Mouse (Mus musculus) R1 (cell line): ENCODE measurements around the gene Grm3.

Experiments
- DNase-seq: peaks from one replicate; pipeline ENCODE4 v3.0.0-alpha.2; 2018; ENCODE audit warnings: low read depth, low spot score

Gene Grm3

DNA sequence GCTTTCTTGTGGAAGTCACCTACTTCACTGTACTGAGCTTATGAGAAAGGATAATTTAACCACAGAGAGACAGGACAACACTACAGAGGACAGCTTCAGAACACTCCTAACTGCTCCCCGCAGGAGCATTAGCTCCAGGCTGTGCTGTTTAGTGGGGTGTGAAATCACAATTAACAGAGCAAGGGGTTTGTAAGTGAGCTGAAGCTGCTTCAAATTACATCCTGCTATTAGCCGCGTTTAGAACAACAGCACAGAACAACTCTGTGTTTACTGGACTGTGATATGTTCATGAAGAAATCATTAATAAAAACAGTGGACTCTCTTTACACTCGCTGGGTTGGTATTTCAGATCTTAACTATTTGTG is 101.9 kb downstream of the Grm3 start:
- DNase-seq = no peak

DNA sequence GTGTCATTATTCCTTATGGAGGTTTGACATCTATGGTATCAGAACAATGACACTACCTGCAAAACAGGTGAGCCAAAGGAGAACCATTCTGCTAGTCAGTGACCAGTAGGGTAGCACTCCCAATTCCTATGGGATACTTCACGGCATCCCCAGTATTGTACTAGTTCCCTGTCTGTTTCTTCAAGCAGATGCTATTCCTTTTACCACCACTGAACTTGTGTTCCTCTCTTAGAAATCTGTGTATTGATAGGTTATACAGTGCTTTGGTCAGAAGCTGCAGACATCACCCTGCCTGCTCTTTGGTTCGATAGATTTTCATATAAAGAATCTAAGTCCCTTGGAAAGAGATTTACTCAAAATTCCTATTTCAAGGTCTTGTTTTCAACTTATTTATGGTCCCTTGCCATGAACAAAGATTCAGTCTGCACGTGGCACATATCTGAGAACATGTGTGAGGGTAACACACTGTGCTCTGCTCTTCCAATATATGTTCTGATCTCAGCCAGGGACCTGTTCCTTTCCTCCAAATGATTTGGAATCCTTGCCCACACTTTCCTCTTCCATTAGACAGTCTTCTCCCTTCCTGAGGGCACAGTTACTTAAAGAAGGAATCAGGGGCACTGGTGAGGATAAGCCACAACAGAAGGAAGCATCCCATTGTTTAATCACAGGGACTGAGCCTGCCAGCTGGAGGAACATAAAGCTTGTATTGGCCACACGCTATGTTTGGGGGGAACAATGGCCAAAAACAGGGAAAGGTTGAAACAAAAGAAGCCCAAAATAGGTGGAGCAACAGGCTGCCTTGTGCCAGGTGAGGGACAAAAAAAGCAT is 102.5 kb downstream of the Grm3 start:
- no peak for DNase-seq

DNA sequence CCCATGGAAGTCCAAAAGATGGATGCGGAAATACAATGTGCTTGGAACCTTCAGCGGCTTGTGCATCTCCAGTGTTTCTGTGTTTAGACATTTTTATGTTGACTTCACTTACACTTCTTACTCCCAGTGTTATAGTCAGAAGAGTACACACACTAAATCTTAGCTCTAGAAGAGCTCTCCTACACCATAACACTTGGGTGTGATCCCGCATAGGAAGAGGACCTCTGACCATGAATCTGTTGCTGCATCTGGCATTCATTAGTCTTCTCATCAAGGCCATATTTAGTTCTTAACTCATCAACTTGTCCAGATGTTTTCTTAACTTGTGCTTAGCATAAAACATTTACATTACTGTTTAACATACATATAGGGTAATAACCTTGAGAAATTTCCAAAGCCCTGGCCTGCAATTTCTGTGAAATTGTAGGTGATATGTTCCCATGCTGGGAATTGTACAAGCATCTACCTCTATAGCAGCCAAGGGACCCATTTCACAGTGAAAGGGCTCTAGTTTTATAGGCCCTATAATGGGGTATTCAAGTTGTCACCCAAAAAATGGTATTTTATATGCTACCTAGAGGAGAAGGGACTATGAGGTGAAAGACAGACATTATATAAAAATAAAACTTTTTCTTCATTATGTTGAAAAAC is 103.4 kb downstream of the Grm3 start:
- DNase-seq = no peak

DNA sequence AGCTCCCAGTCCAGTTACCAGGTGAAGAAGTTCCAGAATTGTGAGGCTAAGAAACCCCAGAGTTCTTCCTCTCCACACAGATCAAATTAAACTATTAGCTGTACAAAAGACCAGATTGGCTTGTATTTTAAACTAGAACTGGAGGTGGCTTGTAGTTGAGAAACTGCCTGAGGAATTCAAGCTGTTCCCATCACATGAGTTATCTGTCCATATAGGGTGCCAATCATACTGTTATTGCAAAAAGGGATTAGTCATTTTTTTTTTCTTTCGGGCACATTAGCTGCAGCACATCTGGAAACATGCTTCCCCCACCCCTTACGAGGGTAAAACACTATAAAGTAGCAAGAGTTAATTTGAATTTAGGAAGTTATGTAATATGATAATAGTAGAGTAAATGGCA is 145.9 kb downstream of the Grm3 start:
- no peak for DNase-seq

DNA sequence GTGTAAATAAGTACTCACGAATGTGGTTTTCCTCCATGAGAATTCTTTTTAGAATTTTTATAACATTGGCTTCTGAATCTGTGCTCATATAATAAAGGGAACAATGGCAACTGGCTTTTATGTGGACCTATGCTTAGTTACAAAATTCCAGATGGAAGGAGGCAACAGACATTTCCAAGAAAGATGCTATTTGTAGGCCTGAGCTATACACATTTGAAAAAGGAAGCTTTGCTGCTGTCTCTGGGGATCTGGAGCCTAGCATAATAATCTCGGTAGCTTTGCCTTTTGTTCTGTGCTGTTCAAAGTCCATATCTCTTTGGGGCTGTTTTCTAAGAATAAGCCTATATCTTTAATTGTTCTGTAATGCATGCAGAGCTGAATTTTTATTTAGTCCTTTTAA is 146.4 kb downstream of the Grm3 start:
- DNase-seq = no peak

DNA sequence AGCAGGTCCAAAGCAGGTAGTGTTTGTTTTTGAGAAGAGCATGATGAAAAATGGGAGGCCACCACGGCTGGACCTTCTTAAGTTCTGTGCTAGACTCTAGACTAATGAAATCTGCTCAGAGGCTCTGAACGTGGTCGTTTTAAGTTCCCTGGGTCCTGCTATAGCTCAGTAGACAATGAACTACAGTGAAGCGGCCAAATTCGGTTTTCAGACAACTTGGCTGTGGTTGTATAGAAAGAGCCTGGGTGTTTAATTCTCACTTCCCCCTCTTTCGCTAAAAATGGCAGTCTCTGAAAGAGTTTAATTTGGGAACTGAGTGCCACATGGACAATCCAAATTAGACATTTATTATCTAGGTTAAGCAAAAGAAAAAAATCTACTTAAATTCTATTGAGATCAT is 154.0 kb downstream of the Grm3 start:
- no peak for DNase-seq

DNA sequence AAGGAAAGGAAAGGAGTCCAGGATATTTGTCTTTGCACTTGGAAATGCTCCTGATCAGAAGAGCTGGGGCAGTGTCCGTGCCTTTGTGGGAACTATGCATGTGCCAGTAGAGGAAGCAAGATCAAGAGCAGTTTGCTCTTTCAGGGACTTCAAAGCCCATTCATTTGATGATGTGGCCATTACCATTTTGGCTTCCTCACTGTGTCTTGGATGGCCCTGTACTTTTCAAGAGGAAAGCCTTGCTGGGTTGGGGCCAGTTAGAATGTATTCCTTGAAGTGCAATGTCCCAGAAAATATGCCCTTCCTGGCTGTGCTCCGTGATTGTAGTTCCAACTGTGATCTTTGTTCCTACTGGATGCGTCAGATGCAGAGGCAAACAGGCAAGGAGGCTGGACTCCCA is 167.3 kb downstream of the Grm3 start:
- DNase-seq = peak; percentile 70

DNA sequence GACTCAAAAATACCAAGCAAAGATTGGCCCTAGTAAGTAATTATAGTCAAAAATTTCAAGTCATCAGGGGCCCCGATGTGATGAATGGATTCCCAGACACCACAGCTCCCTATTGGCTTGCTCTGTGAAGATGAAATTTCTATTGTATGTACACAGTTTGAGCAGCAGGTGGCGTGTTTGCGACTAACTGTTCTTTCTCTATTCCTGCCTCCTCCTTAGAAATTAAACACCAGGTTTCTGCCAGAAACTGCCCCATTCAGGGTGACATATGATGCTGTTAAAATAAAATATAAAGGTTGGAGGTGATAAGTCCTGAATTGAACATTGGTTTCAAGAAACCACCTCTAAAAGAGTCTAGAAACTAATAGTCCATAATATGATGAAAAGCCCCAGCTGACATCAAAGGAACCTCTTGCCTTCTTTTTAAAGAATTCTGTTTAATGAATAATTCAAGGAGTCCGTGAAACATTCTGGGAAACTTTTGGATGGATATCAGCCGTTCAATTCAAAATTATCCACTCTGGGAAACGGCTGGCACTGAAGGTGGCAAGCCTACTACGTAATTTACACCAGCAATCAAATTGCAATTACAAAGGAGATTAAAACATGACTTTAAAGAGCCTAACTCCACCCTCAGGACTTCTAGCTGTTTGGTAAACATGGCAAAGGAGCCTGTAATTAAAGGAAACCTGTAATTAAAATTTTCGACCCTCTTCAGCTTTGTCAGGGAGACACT is 184.0 kb downstream of the Grm3 start:
- DNase-seq = peak; percentile 35

DNA sequence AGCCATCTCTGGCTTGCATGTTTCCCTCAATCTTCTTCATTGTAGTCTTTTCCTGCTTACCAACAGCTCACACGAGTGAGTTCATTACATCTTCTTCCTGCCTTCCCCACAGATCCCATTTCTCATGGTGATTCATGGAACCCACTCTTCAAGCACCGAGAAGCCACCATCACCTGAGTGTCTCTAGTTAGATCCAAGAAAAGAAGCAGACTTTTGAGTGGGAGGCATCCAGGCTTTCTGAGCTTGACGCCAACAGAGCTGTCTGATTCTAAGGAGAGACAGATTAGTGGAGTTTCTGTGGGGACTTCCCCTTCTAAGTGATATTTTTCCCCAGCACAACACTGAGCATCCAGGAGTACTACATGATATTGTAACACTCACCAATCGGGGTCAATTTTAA is 199.5 kb downstream of the Grm3 start:
- DNase-seq = no peak

DNA sequence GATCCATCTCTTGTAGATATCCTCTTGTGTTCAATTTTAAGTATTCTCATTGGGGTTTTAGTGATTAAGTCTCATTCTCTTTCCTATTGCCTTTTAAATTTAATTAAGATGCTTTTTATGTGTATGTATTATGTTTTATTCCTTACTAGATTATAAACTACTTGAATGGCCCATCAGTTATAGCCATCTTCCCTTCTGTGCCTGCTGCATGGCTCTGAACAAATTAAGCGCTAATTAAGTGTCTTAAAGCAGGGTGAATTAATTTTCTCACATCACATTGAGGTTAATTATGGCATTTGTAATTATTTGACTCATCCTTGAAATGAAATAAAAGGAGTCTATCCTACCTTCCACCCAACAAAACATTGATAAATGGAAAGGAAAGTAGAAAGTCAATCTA is 213.9 kb downstream of the Grm3 start:
- no peak for DNase-seq

DNA sequence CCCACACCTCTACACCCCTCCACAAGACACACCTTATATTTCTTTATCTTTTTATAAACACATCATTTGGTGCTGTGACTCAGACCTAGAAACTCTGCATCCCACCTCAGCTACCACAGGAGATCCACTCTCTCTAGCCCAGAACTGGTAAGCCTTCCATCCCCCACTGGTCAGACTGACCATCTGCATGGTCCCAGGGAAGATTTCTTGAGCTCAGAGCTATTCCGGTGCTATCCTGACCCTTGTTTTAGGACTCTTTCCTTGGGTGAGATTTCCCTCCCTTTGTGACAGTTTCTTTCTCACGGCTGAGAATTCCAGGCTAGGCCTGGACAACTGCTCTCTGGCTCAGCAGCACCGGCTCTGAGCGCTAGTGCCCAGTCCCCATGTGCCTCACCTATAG is 227.7 kb downstream of the Grm3 start:
- no peak for DNase-seq

DNA sequence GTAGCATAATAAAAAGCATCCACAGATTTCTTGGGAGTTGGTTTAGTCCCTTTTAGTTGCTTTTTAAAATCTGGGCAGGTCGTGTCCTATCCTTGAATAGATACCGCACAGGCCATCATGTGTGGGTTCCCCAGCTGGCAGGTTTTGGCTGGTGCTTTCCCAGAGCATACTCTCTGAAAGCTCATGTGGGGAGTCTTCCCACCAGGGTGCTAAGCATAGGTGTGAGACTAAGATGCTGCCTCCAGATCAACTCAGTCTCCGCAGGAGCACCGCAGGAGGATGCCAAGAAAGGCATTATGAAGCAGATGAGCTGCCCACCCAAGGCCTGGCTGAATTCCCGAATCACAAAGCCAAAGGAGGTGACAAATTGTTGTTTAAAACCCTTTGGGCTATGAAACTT is 229.5 kb downstream of the Grm3 start:
- peak; percentile 2 for DNase-seq

DNA sequence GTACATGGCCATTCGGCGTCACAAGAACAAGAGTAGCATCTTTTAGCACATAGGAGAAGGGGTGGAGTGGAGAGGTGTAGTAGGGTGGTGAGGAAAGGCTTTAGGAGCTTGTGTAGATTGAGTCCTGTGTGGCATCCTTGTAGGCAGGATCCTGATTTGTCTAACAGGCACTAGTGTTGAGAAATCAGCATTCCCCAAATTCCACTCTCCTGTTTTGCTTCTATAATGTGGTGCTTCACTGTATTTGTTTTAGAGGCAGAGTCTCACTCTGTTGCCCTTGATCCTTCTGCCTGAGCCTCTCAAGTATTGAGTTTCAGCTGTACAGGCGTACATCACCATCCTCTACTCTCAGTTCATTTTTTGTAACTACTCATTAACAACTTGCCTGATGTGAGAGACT is 247.4 kb downstream of the Grm3 start:
- no peak for DNase-seq

DNA sequence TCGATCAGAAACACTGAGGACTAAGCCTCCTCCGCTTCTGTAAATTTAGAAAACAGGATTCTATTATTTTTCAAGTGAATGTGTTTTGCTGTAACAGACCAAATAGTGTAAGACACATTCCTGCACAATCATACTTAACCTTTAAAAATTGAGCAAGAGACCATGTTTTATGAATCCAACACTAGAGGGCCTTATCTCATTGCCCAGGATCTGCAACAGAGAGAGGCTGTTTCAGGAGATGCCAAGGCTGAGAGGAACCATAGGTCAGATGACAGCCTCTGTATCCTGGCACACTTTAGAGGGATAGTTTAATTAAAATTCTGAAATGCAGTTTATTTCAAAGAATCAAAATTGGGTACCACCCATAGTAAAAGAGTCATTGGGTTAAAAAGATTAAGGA is 271.7 kb downstream of the Grm3 start:
- no peak for DNase-seq

DNA sequence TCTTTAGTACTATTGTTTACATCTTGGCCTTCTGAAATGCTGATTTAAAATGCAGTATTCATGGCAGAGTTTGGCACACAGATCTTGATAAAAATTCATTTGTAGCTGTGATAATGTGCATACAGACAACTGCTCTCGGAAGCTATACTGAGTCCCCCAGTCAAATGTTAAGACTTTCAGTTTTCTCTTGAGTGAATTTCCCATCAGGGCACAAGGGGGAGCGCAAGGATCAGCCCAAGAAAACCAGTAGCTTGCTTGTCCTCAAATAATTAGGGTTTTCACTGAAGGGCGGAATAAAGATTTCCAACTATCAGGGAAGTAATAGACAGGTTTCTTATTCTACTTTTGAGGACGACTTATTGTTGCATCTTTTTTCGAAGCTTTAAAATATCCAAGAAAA is 275.4 kb downstream of the Grm3 start:
- DNase-seq = peak; percentile 42

DNA sequence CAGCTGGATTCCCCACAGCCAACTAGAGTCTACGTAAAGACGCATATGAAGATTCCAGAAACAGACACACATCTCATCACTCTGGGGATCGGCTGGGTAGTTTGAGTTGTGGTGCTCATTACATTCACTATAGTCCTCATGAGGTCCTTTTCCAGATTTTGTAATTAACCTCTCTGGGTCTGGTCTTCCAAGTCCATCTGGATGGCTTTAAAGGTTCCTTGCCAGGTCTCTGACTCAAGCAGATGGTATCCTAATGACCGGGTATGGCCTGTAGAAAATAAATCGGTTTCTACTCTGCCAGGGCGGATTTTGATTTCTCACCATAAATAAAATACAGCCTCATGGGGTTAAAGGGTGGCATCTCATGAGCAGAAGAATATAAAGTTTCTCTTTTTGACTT is 276.0 kb downstream of the Grm3 start:
- no peak for DNase-seq

DNA sequence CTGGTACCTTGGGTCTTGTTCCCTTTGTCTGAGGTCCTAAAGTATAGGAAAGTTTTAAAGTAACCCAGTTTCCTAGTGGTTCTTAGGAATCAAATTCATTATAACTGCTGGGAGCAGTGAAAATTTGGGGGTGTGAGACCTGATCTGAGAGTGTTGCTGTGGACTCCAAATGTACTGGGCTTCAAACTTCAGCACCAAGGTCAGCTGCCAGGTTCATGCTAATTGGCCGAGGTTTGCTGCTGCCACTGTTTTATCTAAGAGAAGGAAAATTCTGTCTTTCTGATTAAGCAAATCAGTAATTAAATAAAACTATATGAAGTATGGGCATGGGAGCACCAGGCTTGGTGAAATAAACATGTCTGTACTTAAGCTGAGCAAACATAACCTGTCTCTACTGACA is 278.8 kb downstream of the Grm3 start:
- peak; percentile 31 for DNase-seq
